Mouse (Mus musculus): ENCODE measurements around the gene Rheb. TPM values are rescaled to one million over a fixed set of nuclear protein-coding genes. Genes with fewer than 3 reads are reported as not detected.

Gene Rheb
- polyA plus RNA-seq, 1 experiment from 2014 or later, result 227 TPM

GRCm38 (mm10) chr5:24873221-24873620 lies 30.8 kb upstream of the Rheb start:
- Histone ChIP-seq H3K9me3 (replicated peaks; ENCODE audit: control insufficient read depth, low read length) (no peaks in the 10 kb centered on the region), H3K27me3 (ENCODE audit: control insufficient read depth, insufficient read depth, low read length) (no peaks in the 10 kb centered on the region), H3K4me1 (ENCODE audit: control insufficient read depth, insufficient read depth, low read length) (0 out of 2 replicates have a peak, but pooled peaks cover 2% of the 10 kb centered on the region), H3K4me3 (replicated peaks; ENCODE audit: low read length) (no peak overlapping the region), H3K36me3 (ENCODE audit: control insufficient read depth, insufficient read depth, low read length) (no peaks in the 10 kb centered on the region), H3K9ac (ENCODE audit: low read length) (no peak overlapping the region), H3K27ac (ENCODE audit: low read length) (no peak overlapping the region), H3K4me2 (ENCODE audit: low read depth, low read length) (no peak overlapping the region)
- no peak for ATAC-seq (ENCODE audit: insufficient read depth, low FRiP score)
- 55% methylated on average over 6 of the region's 6 CpGs for WGBS

DNA sequence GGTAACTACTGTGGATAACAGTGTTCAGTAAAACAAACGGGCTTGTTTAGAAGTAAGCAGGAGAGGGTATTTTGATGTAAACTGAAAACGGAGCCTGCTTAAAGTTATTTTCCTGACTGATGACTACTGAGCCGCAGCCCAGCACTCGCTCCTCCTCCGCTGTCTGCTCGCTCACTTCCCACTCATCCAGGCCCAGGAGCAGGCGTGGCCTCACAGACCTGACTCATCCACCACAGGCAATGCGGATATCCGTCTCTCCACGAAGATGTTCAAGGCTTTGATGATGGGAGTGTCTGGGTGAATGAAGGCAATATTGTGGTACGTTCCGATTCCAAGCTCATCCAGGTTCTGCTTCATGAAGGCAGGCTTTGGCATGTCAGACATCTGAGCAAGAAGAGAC lies 28.9 kb upstream of the Rheb start:
- Histone ChIP-seq H3K9me3 (replicated peaks; ENCODE audit: control insufficient read depth, low read length) (no peaks in the 10 kb centered on the region), H3K4me2 (ENCODE audit: low read depth, low read length) (no peak overlapping the region), H3K36me3 (ENCODE audit: control insufficient read depth, insufficient read depth, low read length) (0 out of 2 replicates have a peak, but pooled peaks cover 7% of the 10 kb centered on the region), H3K9ac (ENCODE audit: low read length) (no peak overlapping the region), H3K27ac (ENCODE audit: low read length) (no peak overlapping the region), H3K27me3 (ENCODE audit: control insufficient read depth, insufficient read depth, low read length) (no peaks in the 10 kb centered on the region), H3K4me1 (ENCODE audit: control insufficient read depth, insufficient read depth, low read length) (no peaks in the 10 kb centered on the region), H3K4me3 (replicated peaks; ENCODE audit: low read length) (no peak overlapping the region)
- no peak for ATAC-seq (ENCODE audit: insufficient read depth, low FRiP score)
- WGBS, result 84% methylated on average over 12 of the region's 12 CpGs

DNA sequence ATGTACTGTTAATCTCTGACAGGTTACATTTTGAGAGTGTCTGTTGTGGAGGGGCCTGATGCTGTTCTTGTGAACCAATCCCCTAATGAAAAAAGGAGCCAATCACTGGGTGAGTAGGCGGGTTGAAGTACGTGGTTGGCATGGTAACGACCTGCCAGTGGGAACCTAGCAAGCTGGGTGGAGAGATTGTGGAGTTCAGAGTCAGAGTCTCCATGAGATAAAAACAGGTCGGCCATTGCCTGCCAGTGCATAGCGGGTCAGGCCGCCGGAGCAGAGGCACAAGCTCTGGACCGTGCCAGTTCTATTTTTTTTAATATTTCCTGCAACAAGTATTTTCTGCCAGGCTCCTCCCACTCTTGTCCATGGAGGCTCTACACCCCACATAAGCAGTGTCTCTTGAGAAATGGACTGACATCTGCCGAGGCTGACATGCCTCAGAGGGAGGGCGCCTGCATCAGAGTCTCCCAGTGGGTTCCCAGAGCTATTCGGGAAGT lies 27.4 kb upstream of the Rheb start:
- H3K4me3 ChIP-seq (replicated peaks; ENCODE audit: low read length), result no peak overlapping the region
- no peak for ATAC-seq (ENCODE audit: insufficient read depth, low FRiP score)
- no peak overlapping the region for H3K27ac ChIP-seq (ENCODE audit: low read length)
- no peak overlapping the region for H3K9ac ChIP-seq (ENCODE audit: low read length)
- H3K27me3 ChIP-seq (ENCODE audit: control insufficient read depth, insufficient read depth, low read length), result no peaks in the 10 kb centered on the region
- 0 out of 2 replicates have a peak, but pooled peaks cover 7% of the 10 kb centered on the region for H3K36me3 ChIP-seq (ENCODE audit: control insufficient read depth, insufficient read depth, low read length)
- 67% methylated on average over 11 of the region's 11 CpGs for WGBS
- H3K9me3 ChIP-seq (replicated peaks; ENCODE audit: control insufficient read depth, low read length), result no peaks in the 10 kb centered on the region
- H3K4me1 ChIP-seq (ENCODE audit: control insufficient read depth, insufficient read depth, low read length), result no peaks in the 10 kb centered on the region
- H3K4me2 ChIP-seq (ENCODE audit: low read depth, low read length), result no peak overlapping the region

GRCm38 (mm10) chr5:24863804-24864203 lies 21.4 kb upstream of the Rheb start:
- no peak overlapping the region for H3K27ac ChIP-seq (ENCODE audit: low read length)
- H3K27me3 ChIP-seq (ENCODE audit: control insufficient read depth, insufficient read depth, low read length), result no peaks in the 10 kb centered on the region
- no peaks in the 10 kb centered on the region for H3K4me1 ChIP-seq (ENCODE audit: control insufficient read depth, insufficient read depth, low read length)
- ATAC-seq (ENCODE audit: insufficient read depth, low FRiP score), result no peak
- peaks cover 4% of the 10 kb centered on the region; the same call in 1 of the 2 replicates for H3K9me3 ChIP-seq (replicated peaks; ENCODE audit: control insufficient read depth, low read length)
- H3K9ac ChIP-seq (ENCODE audit: low read length), result no peak overlapping the region
- H3K4me2 ChIP-seq (ENCODE audit: low read depth, low read length), result no peak overlapping the region
- 0 out of 2 replicates have a peak, but pooled peaks cover 7% of the 10 kb centered on the region for H3K36me3 ChIP-seq (ENCODE audit: control insufficient read depth, insufficient read depth, low read length)
- H3K4me3 ChIP-seq (replicated peaks; ENCODE audit: low read length), result no peak overlapping the region
- WGBS, result 73% methylated on average over 12 of the region's 12 CpGs

- no peaks in the 10 kb centered on the region for H3K36me3 ChIP-seq (ENCODE audit: control insufficient read depth, insufficient read depth, low read length)
- ATAC-seq (ENCODE audit: insufficient read depth, low FRiP score), result no peak
- no peak overlapping the region for H3K4me2 ChIP-seq (ENCODE audit: low read depth, low read length)
- no peak overlapping the region for H3K4me3 ChIP-seq (replicated peaks; ENCODE audit: low read length)
- no peaks in the 10 kb centered on the region for H3K4me1 ChIP-seq (ENCODE audit: control insufficient read depth, insufficient read depth, low read length)
- no peaks in the 10 kb centered on the region for H3K27me3 ChIP-seq (ENCODE audit: control insufficient read depth, insufficient read depth, low read length)
- H3K9me3 ChIP-seq (replicated peaks; ENCODE audit: control insufficient read depth, low read length), result peaks cover 6% of the 10 kb centered on the region; the same call in 1 of the 2 replicates
- WGBS, result 87% methylated on average over 9 of the region's 9 CpGs
- H3K27ac ChIP-seq (ENCODE audit: low read length), result no peak overlapping the region
- H3K9ac ChIP-seq (ENCODE audit: low read length), result no peak overlapping the region
These were observed 19.1 kb upstream of the Rheb start for GRCm38 (mm10) chr5:24861449-24861930.

DNA sequence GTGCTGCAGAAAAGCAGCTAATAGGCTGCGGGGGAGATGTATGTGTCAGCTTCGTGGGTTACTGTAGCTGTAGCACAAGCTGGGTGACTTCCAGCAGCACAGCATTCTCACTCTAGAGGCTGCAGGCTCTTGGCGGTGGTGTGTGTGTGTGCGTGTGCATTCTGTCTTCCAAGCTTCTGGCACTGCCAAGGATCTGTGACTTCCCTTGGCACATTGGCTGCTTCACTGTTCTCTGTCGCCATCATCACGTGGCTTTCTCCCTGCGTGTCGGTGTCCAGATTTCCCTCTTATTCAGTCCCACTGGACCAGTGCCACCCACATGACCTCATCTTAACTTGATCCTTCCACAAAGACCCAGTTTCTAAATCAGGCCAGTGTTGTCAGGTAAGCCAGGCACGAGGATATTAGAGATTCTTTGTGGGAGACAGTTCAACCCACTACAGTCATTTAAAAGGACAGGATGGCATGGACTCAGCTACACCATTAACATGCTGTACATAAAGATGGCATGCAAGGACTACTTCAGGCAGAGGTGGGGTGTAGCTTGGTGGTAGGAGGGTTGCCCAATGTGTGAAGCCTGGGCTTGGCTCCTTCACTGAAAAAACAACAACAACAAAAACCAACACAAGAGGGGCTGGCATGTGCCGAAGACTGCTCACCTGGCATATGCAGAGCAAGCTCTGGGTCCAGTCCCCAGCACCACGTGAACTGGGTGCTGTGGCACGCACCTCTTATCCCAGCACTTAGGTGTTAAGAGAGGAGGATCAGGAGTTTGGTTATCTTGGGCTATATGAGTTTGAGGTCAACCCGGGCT lies 18.4 kb upstream of the Rheb start:
- no peak overlapping the region for H3K4me3 ChIP-seq (replicated peaks; ENCODE audit: low read length)
- H3K4me2 ChIP-seq (ENCODE audit: low read depth, low read length), result no peak overlapping the region
- H3K27ac ChIP-seq (ENCODE audit: low read length), result no peak overlapping the region
- no peaks in the 10 kb centered on the region for H3K27me3 ChIP-seq (ENCODE audit: control insufficient read depth, insufficient read depth, low read length)
- ATAC-seq (ENCODE audit: insufficient read depth, low FRiP score), result no peak
- H3K4me1 ChIP-seq (ENCODE audit: control insufficient read depth, insufficient read depth, low read length), result no peaks in the 10 kb centered on the region
- WGBS, result 73% methylated on average over 13 of the region's 13 CpGs
- H3K9ac ChIP-seq (ENCODE audit: low read length), result no peak overlapping the region
- no peaks in the 10 kb centered on the region for H3K36me3 ChIP-seq (ENCODE audit: control insufficient read depth, insufficient read depth, low read length)
- H3K9me3 ChIP-seq (replicated peaks; ENCODE audit: control insufficient read depth, low read length), result peaks cover 6% of the 10 kb centered on the region; the same call in 1 of the 2 replicates

DNA sequence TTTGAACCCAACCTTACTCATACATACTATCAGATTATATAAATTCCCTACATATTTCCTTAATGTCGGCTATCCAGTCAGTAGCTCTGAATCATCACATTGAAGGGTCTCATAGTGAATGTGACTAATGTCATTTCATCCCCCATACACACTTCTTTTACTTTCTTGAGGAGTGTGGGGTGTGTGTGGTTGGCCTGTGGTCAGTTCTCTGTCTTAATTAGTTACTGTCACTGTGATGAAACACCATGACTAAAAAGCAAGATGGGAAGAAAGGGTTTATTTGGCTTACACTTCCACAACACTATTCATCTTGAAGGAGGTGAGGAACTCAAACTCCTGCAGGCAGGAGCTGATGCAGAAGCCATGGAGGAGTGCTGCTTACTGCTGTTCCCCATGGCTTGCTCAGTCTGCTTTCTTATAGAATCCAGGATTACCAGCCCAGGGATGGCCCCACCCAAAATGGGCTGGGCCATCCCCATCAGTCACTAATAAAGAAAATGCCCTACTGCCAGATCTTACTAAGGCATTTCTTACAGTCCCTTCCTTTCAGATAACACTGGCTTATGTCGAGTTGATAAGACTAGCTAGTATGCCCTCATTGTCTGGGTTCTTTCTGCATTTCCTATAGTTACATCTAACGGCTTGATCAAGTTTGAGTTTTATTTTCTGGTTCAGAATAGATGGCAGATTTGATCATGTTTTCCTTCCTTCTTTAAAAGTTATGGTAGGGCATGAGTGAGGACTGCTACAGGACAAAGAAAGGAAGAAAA lies 17.5 kb upstream of the Rheb start:
- Histone ChIP-seq H3K36me3 (ENCODE audit: control insufficient read depth, insufficient read depth, low read length) (no peaks in the 10 kb centered on the region), H3K9me3 (replicated peaks; ENCODE audit: control insufficient read depth, low read length) (peaks cover 6% of the 10 kb centered on the region; the same call in 1 of the 2 replicates), H3K9ac (ENCODE audit: low read length) (no peak overlapping the region), H3K4me1 (ENCODE audit: control insufficient read depth, insufficient read depth, low read length) (no peaks in the 10 kb centered on the region), H3K27ac (ENCODE audit: low read length) (no peak overlapping the region), H3K4me2 (ENCODE audit: low read depth, low read length) (no peak overlapping the region), H3K4me3 (replicated peaks; ENCODE audit: low read length) (no peak overlapping the region), H3K27me3 (ENCODE audit: control insufficient read depth, insufficient read depth, low read length) (no peaks in the 10 kb centered on the region)
- ATAC-seq (ENCODE audit: insufficient read depth, low FRiP score), result no peak
- 60% methylated on average over 3 of the region's 3 CpGs for WGBS

- Histone ChIP-seq H3K27me3 (ENCODE audit: control insufficient read depth, insufficient read depth, low read length) (no peaks in the 10 kb centered on the region), H3K4me1 (ENCODE audit: control insufficient read depth, insufficient read depth, low read length) (no peaks in the 10 kb centered on the region), H3K9ac (ENCODE audit: low read length) (no peak overlapping the region), H3K27ac (ENCODE audit: low read length) (no peak overlapping the region), H3K9me3 (replicated peaks; ENCODE audit: control insufficient read depth, low read length) (peaks cover 6% of the 10 kb centered on the region; the same call in 1 of the 2 replicates), H3K4me2 (ENCODE audit: low read depth, low read length) (no peak overlapping the region), H3K4me3 (replicated peaks; ENCODE audit: low read length) (no peak overlapping the region), H3K36me3 (ENCODE audit: control insufficient read depth, insufficient read depth, low read length) (no peaks in the 10 kb centered on the region)
- ATAC-seq (ENCODE audit: insufficient read depth, low FRiP score), result no peak
- 62% methylated on average over 3 of the region's 3 CpGs for WGBS
These were observed 12.6 kb upstream of the Rheb start for GRCm38 (mm10) chr5:24854827-24855600.

All from stomach, embryonic 16.5 days (tissue).